Mouse (Mus musculus): ENCODE data around the gene Bcl7c.
"Not testable (repeated sequence)": the region's sequence is repeated elsewhere in the genome, so short reads cannot be mapped to it uniquely, and the experiment has no call there.

Gene Bcl7c

DNA sequence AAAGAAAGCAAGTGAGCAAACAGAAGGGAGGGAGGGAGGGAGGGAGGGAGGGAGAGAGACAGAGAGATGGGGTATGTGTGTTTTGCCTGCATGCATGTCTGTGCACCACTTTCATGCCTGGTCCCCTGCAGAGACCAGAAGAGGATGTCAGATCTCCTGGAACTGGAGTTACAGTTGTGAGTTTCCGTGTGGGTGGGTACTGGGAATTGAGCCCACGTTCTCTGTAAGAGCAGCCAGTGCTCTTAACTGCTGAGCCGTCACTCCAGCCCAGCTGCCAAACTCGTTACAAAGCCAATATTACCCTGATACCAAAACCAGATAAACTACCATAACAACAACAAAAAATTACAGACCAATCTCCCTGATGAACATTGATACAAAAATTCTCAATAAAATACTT lies 67.5 kb downstream of the Bcl7c start:
- no peak for DNase-seq

DNA sequence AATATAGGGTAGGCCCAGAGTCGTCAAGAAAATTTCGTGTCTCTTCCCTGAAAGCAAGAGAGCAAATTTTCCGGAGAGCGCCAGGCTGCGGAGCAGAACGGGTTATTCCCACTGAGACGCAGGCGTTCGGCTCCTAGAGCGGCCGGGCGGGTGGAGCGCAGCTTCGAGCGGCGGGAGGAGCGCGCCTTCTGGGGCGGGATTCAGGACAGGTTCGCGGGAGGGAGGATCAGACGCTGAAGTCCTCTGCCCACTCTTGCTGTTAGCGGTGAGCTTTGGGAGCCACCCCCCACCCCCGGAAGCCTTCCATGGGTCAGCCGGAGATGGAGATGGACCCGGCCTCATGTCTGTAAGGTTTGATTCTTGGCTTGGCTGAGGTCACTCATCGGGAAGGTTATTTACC lies 71.8 kb downstream of the Bcl7c start:
- DNase-seq: peak; percentile 89

- no peak for DNase-seq
These were observed 77.3 kb downstream of the Bcl7c start for GRCm38 (mm10) chr7:127631416-127631815.

DNA sequence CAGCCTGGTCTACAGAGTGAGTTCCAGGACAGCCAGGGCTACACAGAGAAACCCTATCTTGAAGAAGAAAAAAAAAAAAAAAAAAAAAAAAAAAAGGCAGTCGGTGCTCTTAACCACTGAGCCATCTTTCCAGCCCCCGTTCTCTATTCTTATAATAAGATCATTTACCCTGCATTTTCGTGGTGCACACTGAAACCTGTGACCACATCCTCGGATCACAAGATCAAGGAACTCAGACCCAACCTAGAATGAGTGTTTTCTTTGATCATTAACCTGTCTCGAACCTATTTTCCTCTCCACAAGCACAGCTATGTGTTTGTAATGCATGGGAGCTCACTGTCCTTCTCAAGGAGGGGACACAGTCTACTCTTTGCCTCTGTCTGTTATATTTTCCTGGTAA lies 80.1 kb downstream of the Bcl7c start:
- DNase-seq: no peak

- DNase-seq: no peak
These were observed 82.3 kb downstream of the Bcl7c start for GRCm38 (mm10) chr7:127626471-127626870.

DNA sequence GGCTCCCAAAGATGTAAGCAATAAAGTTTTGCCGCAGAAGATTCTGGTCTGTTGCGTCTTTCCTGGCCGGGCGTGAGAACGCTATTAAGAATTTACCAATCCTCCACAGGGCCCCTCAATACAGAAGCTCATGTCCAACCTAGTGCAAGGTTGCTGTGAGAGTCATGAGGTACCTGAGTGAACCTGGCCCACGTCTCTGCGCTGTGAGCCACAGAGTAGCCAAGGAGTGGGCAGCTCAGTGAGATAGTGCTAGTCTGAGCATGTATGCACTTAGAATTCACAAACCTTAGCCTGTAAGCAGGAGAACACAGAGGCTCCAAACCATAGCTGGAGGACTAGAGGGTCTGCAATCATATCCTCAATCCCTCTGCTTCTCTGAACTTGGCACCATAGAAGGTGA lies 82.7 kb downstream of the Bcl7c start:
- DNase-seq: no peak

GRCm38 (mm10) chr7:127618402-127618801 lies 90.3 kb downstream of the Bcl7c start:
- DNase-seq: not testable (repeated sequence)

- no peak for DNase-seq
These were observed 90.8 kb downstream of the Bcl7c start for GRCm38 (mm10) chr7:127617962-127618361.

DNA sequence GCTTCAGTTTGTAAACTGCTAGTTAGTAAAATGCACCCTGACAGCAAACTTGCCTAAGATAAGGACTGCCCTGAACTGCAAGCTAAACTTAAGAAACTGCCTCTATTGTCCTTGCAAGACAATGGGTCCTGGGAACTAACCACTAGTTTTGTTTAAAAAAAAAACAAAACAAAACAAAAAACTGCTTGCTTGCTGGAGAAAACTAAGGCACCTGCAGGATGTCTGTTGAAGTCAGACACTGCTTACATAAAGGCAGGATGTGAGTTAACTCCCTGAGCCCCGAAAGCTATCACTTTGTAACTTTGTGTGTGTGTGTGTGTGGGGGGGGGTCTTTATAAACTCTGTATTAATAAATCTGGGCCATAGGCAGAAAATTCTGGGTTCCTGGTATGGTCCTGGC lies 91.9 kb downstream of the Bcl7c start:
- no peak for DNase-seq

- no peak for DNase-seq
These were observed 92.4 kb downstream of the Bcl7c start for GRCm38 (mm10) chr7:127616336-127616735.

DNA sequence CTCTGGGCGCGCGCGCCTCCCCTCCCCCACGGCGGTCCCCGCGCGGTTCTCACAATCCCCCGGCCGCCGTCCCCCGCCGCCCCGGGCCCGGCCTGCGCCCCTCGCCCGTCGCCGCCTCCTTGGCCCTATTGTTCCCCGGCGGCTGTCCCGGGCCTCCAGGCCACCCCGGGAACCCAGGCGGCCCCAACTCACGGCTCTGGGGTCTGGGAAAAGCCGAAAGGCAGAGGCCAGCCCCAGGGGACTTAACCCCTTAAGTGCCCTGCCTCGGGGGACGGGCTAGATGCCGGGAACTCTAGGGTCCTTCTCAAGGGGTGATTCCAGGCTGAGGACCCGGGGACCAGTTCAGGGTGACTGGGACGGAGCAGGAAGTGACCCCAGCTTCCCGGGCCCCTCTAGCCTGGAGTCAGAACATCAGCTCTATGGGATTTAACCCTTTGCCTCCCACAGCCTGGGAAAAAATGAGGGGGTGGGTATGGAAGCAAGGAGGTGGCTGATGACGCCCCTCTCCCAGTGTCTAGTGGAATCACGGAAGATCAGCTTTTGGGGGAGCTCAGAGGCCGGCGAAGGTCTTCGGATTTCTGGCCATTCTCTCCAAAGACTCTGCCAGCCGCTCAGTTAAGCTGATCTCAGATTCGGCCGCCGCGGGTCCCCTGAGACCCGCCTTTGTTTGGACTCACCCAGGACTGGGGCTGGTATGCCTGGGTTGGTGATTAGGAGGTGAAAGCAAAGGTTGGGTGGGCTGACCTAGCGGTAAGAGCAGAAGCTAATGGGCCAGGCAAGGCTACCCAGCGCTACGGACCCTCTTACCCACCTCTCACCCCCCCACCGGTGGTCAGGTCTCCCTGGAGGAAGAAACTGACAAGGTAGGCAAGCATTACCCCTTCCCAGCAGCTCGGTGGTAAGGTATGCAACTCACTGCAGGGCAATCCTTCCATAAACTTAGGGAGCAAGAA lies 93.6 kb downstream of the Bcl7c start, which contains the start of gene Zfp629:
Gene Zfp629, minus strand, starts transcription at position 907 of the 953 bp plus-strand sequence.
- DNase-seq: peak; percentile 85

GRCm38 (mm10) chr7:127614511-127614890 lies 94.2 kb downstream of the Bcl7c start:
- peak; percentile 81 for DNase-seq

- no peak for DNase-seq
These were observed 94.6 kb downstream of the Bcl7c start for GRCm38 (mm10) chr7:127614091-127614490.

DNA sequence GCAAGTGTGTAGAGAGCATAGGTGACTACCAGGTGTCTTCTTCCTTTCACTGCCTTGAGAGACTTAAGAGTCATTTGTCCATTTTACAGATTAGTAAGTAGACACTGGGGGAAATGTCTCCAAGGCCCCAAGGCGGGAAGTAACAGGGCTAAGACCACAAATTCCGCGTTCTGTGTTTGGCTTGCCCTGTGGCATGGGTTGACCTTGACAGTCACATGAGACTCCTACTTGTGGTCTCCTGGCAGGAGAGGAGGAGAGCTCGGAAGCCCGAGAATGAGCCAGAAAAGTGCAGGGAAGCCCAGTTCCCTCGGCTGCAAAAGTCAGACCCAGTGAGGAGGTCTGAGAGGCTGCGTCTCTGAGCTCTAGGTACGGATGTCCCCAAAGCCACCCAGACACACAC lies 95.2 kb downstream of the Bcl7c start:
- DNase-seq: no peak

DNA sequence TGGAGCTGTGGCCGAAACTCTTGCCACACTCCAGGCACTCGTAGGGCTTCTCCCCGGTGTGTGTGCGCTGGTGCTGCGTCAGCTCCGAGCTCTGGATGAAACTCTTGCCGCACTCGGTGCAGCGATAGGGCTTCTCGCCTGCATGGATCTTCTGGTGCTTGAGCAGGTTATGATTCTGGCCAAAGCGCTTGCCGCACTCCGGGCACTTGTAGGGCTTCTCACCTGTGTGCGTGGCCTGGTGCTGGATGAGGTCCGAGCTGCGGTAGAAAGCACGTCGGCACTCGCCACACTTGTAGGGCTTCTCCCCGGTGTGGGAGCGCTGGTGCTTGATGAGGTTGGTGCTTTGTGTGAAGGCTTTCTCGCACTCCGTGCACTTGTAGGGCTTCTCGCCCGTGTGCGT lies 97.2 kb downstream of the Bcl7c start:
- DNase-seq: no peak

Data from kidney, postnatal 10 days (tissue).